Mouse (Mus musculus) liver, adult 2 months (tissue): Measurements from ENCODE around the gene Prkca. TPM values are rescaled to one million over a fixed set of nuclear protein-coding genes. Genes with fewer than 3 reads are reported as not detected.

Experiments used
- DNase-seq: peaks from one replicate; pipeline ENCODE4 v3.0.0-alpha.2; 2011; ENCODE audit warnings: low read depth, low spot score; ENCODE audit errors: extremely low read depth
- H3K27ac ChIP-seq: fragments of 200-500 bp; replicated peaks from 2 replicates; pipeline ENCODE4 v1.5.1; 2012; ENCODE audit warnings: low read depth, mild to moderate bottlenecking, control low read depth, inconsistent platforms, low read length; ENCODE audit not compliant: insufficient read depth
- H3K27me3 ChIP-seq: fragments of 200-500 bp; 2 replicates; pipeline ENCODE4 v1.6.1; 2012; ENCODE audit warnings: mild to moderate bottlenecking, moderate library complexity, low read length, inconsistent platforms; ENCODE audit not compliant: control insufficient read depth, insufficient read depth
- H3K36me3 ChIP-seq: fragments of 200-500 bp; 2 replicates; pipeline ENCODE4 v1.6.1; 2012; ENCODE audit warnings: low read length, inconsistent platforms; ENCODE audit not compliant: control insufficient read depth, insufficient read depth
- H3K4me1 ChIP-seq: fragments of 200-500 bp; 2 replicates; pipeline ENCODE4 v1.6.1; 2011; ENCODE audit warnings: low read length; ENCODE audit not compliant: control insufficient read depth, insufficient read depth
- H3K4me3 ChIP-seq: fragments of 200-500 bp; 2 replicates; pipeline ENCODE4 v1.5.1; 2011; ENCODE audit warnings: low read depth, mild to moderate bottlenecking, control low read depth, low read length, moderate library complexity; ENCODE audit not compliant: insufficient read depth
- H3K79me2 ChIP-seq: fragments of 200-500 bp; 2 replicates; pipeline ENCODE4 v1.6.1; 2012; ENCODE audit warnings: inconsistent platforms, mild to moderate bottlenecking, low read length, moderate library complexity; ENCODE audit not compliant: control insufficient read depth, insufficient read depth
- H3K9ac ChIP-seq: fragments of 200-500 bp; 2 replicates; pipeline ENCODE4 v1.6.1; 2012; ENCODE audit warnings: low read depth, mild to moderate bottlenecking, control low read depth, inconsistent platforms, low read length
- CTCF ChIP-seq: fragments of 200-500 bp; IDR thresholded peaks from 2 replicates; pipeline ENCODE4 v1.5.1; 2011; ENCODE audit warnings: low read depth, low read length, control low read depth
- POLR2A ChIP-seq: fragments of 200-500 bp; IDR thresholded peaks from 2 replicates; pipeline ENCODE4 v1.6.1; 2011; ENCODE audit warnings: low read length, control low read depth; ENCODE audit not compliant: insufficient read depth; ENCODE audit errors: extremely low read depth
- WGBS: fragments of 180-500 bp; shearing (Covaris S2); methylation state at CpG from one replicate; pipeline ENCODE4 v1.1.7; 2018; 5-methylcytosine and 5-hydroxymethylcytosine counted together
- polyA plus RNA-seq: library from polyadenylated mRNA; depleted of rRNA; stranded (reverse); fragments of >200 nt; gene quantifications from 2 replicates; pipeline ENCODE4 v1.2.3, GENCODE M21; 2012
- total RNA-seq: library from RNA; depleted of rRNA; stranded (reverse); fragments of >200 nt; gene quantifications from 2 replicates; pipeline ENCODE4 v1.2.3, GENCODE M21; 2014

The Prkca gene
- total and polyA plus RNA-seq, 2 experiments = 2.8 to 4.3 TPM

DNA sequence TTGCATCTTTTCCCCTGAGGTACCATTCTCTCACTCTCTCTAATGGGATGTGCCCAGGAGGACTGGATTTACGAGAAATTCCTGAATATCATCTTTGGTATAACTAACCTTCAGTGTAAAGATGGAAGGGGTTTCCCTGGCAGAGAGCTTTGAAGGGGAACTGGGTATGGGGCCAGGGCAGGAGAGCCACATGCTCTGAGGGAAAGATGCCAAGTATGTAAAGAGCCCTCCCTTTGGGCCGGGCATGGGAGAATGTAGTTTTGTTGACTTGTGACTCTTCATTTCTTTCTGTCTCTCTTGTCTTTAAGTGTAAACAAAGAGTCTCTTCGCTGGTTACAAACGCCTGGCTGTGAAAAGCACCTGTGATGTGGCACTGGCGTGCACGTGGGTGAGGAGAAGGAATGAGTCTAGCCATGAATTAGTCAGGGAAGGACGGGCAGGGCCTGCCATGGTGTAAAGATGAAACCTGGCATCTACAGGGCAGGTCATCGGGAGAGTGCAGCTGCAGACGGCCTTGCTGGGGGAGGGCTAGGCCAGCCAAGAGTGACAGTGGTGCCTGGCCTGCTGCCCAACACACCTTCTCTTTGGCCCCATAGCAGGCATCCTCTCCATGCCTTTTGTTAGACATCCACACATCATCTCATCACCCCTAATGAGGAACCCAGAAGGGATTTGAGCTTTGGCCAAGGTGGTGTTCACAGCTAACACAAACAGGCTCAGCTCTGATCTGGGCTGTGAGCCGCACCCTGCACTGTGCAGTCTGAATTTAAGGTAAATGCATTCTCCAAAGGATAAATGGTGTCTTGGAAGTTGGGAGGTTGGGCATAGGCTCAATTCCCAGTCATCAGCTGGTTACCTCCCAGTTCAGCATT, 388.3 kb downstream of the Prkca start:
- Histone ChIP-seq H3K36me3 (no peaks in the 10 kb centered on the region), H3K4me3 (no peak overlapping the region), H3K27ac (no peak overlapping the region), H3K79me2 (no peaks in the 10 kb centered on the region), H3K4me1 (no peaks in the 10 kb centered on the region), H3K9ac (no peak overlapping the region), H3K27me3 (no peaks in the 10 kb centered on the region)
- 85% methylated on average over 10 of the region's 10 CpGs for WGBS
- no peak for TF ChIP-seq POLR2A
- no peak for TF ChIP-seq CTCF
- DNase-seq = no peak

GRCm38 (mm10) chr11:107951431-107951830, 392.3 kb downstream of the Prkca start:
- 94% methylated on average over 11 of the region's 11 CpGs for WGBS
- peaks cover 4% of the 10 kb centered on the region; the same call in 1 of the 2 replicates for H3K4me1 ChIP-seq
- TF ChIP-seq CTCF = no peak
- TF ChIP-seq POLR2A = no peak
- DNase-seq = no peak
- H3K9ac ChIP-seq = no peak overlapping the region
- H3K36me3 ChIP-seq = no peaks in the 10 kb centered on the region
- H3K4me3 ChIP-seq = no peak overlapping the region
- H3K27ac ChIP-seq = no peak overlapping the region
- H3K79me2 ChIP-seq = no peaks in the 10 kb centered on the region
- no peaks in the 10 kb centered on the region for H3K27me3 ChIP-seq

DNA sequence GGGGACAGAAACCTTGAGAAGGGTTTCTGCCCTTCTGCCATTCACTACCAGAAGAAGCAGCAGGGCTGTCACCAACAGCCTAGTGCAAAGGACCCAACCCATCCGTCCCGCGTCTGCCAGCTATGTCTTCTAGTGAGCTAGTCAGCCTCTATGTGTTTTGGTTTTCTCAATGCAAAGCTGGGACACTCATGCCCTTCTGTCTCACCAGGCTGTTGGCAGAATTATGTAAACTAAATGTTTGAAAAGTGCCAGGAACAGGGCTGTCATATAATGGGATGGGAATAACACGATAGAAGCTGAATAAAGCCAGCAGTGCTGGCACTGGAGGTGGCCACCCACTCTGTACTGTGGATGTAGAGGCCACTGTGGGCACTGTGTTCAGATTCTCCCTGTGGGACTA, 393.1 kb downstream of the Prkca start:
- Histone ChIP-seq H3K4me3 (no peak overlapping the region), H3K27ac (no peak overlapping the region), H3K36me3 (no peaks in the 10 kb centered on the region), H3K27me3 (no peaks in the 10 kb centered on the region), H3K4me1 (peaks cover 4% of the 10 kb centered on the region; the same call in 1 of the 2 replicates), H3K79me2 (no peaks in the 10 kb centered on the region), H3K9ac (no peak overlapping the region)
- WGBS = 87% methylated on average over 4 of the region's 4 CpGs
- TF ChIP-seq CTCF = no peak
- DNase-seq = no peak

GRCm38 (mm10) chr11:107950211-107950610, 393.5 kb downstream of the Prkca start:
- peak; percentile 67 for DNase-seq
- H3K9ac ChIP-seq = no peak overlapping the region
- H3K79me2 ChIP-seq = no peaks in the 10 kb centered on the region
- peaks cover 4% of the 10 kb centered on the region; the same call in 1 of the 2 replicates for H3K4me1 ChIP-seq
- no peak for TF ChIP-seq CTCF
- TF ChIP-seq POLR2A = no peak
- no peak overlapping the region for H3K4me3 ChIP-seq
- WGBS = 41% methylated on average over 9 of the region's 9 CpGs
- H3K36me3 ChIP-seq = no peaks in the 10 kb centered on the region; the same call in 1 of the 2 replicates
- H3K27me3 ChIP-seq = no peaks in the 10 kb centered on the region
- H3K27ac ChIP-seq = no peak overlapping the region

GRCm38 (mm10) chr11:107947951-107948350, 395.8 kb downstream of the Prkca start:
- 100% methylated on average over 1 of the region's 1 CpGs for WGBS
- Histone ChIP-seq H3K9ac (no peak overlapping the region), H3K27ac (no peak overlapping the region), H3K27me3 (no peaks in the 10 kb centered on the region), H3K36me3 (no peaks in the 10 kb centered on the region; the same call in none of the 2 replicates), H3K79me2 (no peaks in the 10 kb centered on the region), H3K4me1 (peaks cover 4% of the 10 kb centered on the region; the same call in 1 of the 2 replicates), H3K4me3 (no peak overlapping the region)
- DNase-seq = no peak
- TF ChIP-seq CTCF (no peak), POLR2A (no peak)

DNA sequence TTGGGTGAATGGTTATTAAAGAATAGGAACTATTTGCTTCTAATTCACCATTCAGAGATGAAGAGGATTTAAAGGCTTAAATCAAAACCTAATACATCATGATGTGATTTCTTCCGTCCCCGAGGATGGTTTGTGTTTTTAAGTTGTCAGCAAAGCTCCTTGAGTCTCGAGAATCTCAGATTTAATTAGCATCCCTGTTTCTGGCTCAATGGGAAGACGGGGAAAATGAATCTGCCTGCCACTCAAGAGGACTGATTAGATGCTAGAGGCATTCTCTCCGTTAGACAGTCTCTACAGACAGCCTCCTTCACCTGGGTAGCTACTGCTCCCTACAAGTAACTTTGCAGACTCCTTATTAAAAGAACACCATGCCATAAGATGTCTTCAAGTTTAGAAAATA, 396.9 kb downstream of the Prkca start:
- Histone ChIP-seq H3K36me3 (peaks cover 2% of the 10 kb centered on the region), H3K27me3 (no peaks in the 10 kb centered on the region), H3K79me2 (no peaks in the 10 kb centered on the region), H3K4me1 (peaks cover 4% of the 10 kb centered on the region; the same call in 1 of the 2 replicates), H3K27ac (no peak overlapping the region), H3K9ac (no peak overlapping the region), H3K4me3 (no peak overlapping the region)
- 88% methylated on average over 5 of the region's 5 CpGs for WGBS
- no peak for DNase-seq
- TF ChIP-seq POLR2A (no peak), CTCF (no peak)
